Mouse (Mus musculus) cerebellum, adult 18-20 months (tissue): ENCODE measurements around the gene Rhof.

ENCODE experiments used
- DNase-seq, 2 experiments: peaks; one replicate each; pipeline ENCODE4 v3.0.0; 2021

Gene Rhof

GRCm38 (mm10) chr5:123147569-123147968 lies 15.1 kb upstream of the Rhof start:
- DNase-seq, result no peak

- no peak for DNase-seq
These were observed 13.9 kb upstream of the Rhof start for GRCm38 (mm10) chr5:123146357-123146756.

GRCm38 (mm10) chr5:123144746-123145590 lies 12.5 kb upstream of the Rhof start:
- no peak for DNase-seq

DNA sequence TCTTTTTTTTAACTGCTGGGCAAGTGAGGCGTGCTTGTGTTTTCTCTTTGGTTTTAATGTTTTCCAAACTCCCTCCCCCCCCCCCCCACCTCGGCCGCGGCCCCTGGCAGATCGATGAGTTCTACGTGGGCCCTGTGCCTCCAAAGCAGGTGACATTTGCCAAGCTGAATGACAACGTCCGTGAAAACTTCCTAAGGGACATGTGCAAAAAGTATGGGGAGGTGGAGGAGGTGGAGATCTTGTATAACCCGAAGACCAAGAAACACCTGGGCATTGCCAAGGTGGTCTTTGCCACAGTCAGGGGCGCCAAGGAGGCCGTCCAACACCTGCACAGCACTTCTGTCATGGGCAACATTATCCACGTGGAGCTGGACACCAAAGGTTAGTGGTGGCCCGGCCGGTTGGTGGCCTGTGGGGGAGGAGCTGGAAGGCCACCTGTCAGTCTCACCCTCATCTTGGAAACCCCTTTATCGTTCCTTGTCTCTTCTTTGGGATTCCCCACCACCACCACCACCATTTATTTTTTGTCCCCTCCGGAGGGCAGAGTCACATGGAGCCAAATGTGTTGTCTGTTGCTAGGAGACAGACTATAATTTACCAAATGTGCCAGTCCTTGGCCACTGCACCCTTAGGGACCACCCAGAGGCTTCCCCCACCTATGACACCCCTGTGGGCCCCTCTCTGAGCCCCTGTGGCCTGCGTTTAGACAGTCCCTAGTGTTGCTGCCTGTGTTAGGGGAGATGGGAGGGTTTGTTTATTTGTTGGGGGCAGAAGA lies 11.7 kb upstream of the Rhof start:
- peak; percentile 21 to 35 for DNase-seq

DNA sequence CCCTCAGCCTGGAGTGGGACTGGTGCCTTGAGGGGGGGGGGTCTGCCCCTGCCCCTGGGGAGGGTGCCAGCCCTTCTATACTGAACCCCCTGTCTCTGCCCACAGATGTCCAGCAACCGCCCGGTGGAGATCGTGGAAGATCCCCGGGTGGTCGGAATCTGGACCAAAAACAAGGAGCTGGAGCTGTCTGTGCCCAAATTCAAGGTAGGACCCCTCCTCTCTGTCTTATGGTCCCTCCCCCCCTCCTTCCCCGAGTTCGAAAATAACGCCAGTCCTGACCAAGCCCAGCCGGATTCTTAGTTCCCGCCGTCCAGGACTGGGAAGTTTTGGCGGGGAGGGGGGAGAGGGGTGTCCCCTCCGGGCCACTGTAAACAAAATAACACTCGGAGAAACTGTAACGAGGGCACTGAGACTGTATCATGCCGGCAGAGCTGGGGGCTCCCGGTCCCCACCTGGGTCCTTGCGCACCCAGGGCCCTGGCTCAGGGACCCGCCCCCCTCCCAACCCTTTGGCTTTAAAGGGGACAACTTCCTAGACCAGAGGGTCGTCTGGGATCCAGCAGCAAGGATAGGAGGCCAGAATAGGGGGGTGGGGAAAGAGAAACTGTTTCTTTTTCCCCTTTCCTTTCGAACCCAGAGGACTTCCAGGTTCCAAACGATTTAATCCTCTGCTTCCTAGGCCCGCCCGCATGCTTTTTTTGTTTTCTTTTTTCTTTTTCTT lies 10.9 kb upstream of the Rhof start:
- DNase-seq, result peak; percentile 41 to 54

DNA sequence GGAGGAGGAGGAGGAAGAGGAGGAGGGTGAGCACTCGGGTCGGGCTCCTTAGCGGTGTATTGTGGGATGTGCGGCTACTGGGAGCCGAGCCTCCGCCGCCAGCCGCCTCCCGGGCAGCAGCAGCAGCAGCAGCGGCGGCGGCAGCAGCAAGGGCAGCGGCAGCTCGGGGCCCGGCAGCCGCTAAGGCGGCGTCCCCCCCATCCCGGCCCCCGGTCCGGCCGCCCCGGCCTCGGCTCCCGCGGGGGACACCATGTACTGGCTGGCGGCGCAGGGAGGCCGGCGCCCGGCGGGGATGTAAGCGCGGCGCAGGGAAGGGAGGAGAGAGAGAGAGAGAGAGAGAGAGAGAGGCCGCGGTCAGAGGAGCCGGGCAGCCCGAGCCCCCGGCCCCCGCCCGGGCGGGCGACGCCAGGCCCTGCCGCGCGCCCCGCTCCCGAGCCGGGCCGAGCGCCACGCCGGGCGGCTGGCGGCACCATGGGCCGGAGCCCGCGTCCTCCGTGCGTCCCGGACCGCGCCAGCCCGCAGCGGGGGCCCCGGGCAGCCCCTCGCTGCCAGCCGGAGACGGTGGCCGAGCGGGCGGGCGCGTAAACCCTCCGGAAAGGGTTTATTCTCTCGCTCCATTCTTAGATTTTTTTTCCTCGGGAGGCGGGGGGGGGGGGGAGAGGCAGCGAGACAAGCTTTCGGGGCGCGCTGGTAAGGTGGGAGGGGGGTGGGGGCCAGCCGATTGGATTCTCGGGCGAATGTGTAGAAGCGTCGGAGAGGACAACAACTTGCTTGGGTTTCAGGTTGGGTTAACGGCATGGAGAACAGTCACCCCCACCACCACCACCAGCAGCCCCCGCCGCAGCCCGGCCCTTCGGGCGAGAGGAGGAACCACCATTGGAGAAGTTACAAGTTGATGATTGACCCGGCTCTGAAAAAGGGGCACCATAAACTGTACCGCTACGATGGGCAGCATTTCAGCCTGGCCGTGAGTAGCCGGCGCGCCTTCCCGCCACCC lies 10.0 kb upstream of the Rhof start, which contains the start of gene Setd1b:
Setd1b (plus strand) TSS at position 33 of the 997 bp plus-strand sequence.
- DNase-seq, result peak; percentile 71 to 73

DNA sequence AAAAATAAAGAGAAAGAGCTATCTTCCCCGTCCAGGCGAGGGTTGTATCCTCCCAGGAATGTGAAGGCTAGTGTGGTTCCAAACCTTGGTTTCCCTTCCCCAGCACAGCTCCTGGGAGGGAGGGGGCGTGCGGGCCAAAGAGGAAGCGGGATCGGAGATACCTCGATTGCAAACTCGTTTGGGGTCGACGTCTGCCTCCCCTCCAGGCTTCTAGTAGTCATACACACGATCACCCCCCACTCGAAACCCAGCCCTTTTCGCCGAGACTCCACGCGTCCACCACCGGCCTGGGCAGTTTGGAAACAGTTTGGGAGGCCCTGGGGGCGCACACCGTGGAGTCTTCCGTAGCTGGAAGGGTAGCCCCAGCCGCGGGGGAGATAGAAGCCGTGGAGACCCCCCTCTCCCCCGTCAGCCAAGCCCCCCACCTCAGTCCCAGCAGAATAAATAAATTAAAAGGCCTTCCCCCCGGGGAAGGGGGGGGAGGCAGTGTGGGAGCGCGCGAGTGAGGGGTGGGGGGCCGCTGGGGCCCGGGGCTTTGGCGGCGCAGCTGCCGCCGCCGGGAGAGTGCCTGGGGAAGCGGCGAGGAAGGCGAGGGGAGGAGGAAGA lies 9.2 kb upstream of the Rhof start:
- DNase-seq, result peak; percentile 66 to 70

DNA sequence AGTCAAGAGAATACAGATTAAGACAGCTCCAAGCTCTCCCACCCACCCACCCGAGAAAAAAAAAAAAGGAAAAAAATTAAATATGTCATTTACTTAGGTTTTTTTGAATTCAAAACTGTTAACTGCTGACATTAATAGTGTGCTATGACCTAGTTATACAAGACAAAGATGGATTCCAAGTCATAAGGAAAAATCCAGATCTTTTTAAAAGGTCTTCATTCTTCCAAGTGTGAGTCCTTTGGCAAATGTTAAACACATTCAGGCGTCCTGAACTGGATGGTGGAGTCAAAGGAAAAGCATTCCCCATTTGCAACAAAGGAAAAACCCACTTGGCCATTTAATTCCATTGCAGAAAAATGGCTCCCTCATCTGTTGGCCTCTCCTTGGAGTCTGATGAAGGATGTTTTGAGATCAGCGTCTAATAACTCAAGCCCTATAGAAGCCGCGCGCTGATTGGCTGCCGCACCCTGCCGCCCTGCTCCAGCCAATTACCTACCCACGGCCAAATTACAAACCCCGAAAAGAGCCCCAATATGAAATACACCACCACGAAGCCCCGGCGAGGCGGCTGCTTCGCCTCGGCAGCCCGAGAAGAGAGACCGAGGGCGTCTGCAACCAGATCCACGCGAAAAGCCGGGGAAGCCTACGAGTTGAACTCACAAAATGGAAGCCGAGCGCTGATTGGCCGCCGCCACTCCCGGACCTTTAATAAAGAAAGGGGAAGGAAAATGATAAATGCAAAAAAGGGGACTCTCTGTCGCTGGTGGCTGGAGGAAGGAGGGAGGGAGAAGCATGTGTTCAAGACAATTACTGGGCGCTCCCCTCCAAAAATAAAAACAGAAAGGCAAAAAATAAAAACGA lies 8.4 kb upstream of the Rhof start:
- DNase-seq, result peak; percentile 95

GRCm38 (mm10) chr5:123139722-123140627 lies 7.5 kb upstream of the Rhof start:
- DNase-seq, result peak; percentile 33 to 57

- peak; percentile 90 to 94 for DNase-seq
These were observed 6.6 kb upstream of the Rhof start for GRCm38 (mm10) chr5:123138953-123139721.

DNA sequence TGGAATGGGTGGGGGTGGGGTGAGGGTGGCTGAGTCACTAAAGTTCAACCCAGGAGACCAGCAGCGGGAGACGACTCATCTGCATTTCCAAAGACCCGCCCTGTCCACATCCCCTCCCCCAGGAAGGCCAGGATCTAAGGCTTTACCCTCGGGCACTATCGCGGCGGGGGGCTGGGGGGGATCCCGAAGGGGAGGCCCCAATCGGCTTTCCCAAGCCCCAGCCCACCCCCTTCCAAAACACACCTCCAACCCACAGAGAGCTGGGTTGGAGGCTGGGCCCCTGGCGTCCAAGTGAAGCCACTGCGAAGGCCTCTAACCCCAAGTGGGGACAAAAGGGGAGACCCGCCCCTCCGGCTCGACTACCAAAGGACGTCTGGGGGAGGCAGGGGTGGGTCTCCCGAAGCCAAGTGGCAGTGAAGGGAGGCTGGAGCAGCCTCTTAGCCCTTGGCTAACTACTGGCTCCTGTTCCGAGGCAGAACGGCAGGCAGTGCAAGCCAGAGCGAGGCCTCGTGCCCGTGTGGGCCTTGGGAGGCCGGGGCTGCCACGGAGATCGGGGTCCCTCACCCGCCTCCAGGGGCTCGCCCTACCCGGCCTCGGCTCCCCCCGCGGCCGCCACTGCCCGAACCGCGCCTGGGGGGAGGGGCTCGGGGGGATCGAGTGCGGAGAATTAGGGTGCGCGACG lies 5.9 kb upstream of the Rhof start:
- peak in 1 of 2 experiments; percentile 50 for DNase-seq

DNA sequence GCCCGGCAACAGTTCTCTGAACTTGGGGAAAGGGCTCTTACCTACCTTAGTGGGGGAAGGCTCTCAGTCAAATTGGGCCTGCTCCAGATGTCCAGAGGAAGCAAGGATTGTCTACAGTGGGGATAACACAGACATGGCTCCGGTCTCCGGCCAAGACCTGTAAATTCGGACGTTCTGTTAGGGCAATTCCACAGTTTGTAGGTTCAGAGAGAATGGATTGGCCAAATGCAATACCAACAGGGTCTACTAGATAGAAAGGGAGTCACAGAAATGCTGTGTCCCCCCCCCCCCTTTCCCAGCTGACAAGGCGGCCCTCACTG lies 5.4 kb upstream of the Rhof start:
- DNase-seq, result no peak

DNA sequence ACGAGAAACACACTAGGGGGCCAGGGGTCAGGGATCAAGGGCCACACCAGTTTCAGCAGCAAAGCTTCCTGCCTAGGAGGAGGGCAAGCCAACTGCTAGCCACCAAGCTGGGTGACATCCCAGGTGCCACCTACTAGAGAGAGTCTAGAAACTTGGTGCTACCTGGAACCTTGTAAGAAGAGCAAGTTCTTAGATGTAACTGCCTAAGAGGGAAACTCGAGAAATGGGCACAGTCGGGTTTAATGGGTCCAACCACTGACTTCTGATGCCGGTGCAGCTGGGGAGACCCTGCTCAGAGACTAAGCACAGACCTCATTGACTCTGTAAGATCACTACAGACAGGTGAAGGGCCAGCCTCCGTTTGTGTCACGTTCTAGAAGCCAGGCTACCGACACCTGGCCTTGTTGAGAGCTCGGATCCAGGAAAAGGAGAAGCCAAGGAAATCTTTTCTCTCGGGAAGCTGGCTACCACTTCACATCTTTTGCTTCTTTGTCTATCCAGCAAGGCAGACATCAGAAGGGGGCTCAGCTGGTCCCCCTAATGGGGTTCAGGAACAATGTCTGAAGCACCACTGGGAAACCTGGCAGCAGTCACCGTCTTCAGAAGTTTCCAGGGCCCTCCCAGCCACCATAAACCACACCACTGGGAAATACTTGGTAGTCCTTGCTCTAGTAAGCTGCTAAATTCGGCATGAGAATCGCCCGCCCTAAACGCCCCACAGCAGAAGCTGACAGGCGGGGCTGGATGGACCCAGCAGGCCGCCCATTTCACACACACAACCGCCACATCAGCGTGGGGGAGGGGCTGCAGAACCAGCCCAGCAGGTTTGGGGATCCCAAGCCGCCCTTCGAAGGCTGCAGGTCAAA lies 4.8 kb upstream of the Rhof start:
- DNase-seq, result peak; percentile 64 to 73

GRCm38 (mm10) chr5:123136361-123137043 lies 4.0 kb upstream of the Rhof start:
- peak; percentile 68 for DNase-seq

- DNase-seq, result peak; percentile 67 to 68
These were observed 3.2 kb upstream of the Rhof start for GRCm38 (mm10) chr5:123135471-123136360.
